Mouse (Mus musculus): Measurements from ENCODE around the gene Gramd4. TPM values are rescaled to one million over a fixed set of nuclear protein-coding genes. Genes with fewer than 3 reads are reported as not detected.
A peak's percentile ranks its signal among the peaks of the same experiment; 100 is the strongest.

Gene Gramd4
- total and polyA plus RNA-seq, 2 experiments from 2014 or later: 16.2 to 35.0 TPM

DNA sequence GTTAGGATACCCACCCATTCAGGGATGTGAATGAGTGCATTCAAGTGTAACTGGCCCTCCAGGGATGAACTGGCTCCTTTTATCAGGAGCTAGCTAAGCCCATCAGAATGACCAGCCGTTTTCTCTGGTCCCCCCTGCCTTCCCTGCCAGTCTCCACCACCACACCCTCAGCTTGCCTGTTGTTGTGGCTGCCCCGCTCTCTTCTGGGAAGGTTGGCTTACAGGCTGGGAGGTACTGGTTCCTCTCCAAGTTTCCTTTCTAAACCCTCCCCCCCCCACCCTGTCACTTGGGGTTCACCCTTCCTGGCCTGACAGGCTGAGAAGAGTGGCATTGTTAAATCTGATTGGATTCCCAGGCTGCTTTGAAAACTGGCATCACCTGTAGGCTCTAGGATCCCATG is 40.4 kb downstream of the Gramd4 start:
- no peak overlapping the region for H3K27ac ChIP-seq (ENCODE audit: low read depth)
- WGBS: 73% methylated on average over 2 of the region's 2 CpGs

DNA sequence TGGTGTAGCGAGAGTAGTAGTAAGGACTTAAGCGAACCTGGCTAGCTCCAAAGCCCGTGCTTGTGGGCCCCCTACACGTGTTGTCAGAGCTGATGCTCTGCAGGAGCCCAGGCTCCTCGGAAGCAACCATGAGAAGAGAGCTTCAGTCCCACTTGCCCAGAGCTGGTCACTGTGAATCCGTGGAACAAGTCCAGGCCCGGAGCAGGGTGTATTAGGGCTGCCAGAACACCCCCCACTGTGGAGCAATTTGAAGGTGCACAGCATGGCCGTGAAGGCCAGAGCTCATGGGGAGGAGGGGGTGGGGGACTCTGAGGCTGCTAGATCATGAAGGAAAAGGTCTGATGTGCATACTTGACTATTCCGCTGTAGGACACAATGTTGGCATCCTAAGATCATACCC is 44.1 kb downstream of the Gramd4 start:
- Histone ChIP-seq H3K9me3 (replicated peaks; ENCODE audit: control insufficient read depth, low read length) (no peaks in the 10 kb centered on the region), H3K4me1 (ENCODE audit: control insufficient read depth, insufficient read depth) (peaks cover 24% of the 10 kb centered on the region), H3K9ac (replicated peaks; ENCODE audit: low read depth, low read length) (no peak overlapping the region), H3K27ac (ENCODE audit: low read depth) (no peak overlapping the region), H3K36me3 (replicated peaks; ENCODE audit: control insufficient read depth, insufficient read depth, low read length) (peaks cover 31% of the 10 kb centered on the region), H3K27me3 (ENCODE audit: control insufficient read depth, insufficient read depth, low read length) (no peaks in the 10 kb centered on the region), H3K4me3 (ENCODE audit: low read depth, low read length) (no peak overlapping the region), H3K4me2 (ENCODE audit: low read depth, low read length) (no peak overlapping the region)
- DNase-seq (ENCODE audit: low spot score) (no peak), ATAC-seq (ENCODE audit: insufficient read depth, low read depth) (no peak)
- 70% methylated on average over 9 of the region's 9 CpGs for WGBS
- TF ChIP-seq CTCF (IDR thresholded peaks at IDR 0.05; ENCODE audit: low read depth) (no peak), EP300 (IDR thresholded peaks at IDR 0.05; ENCODE audit: low read depth) (no peak)

More for the DNA sequence above, 40.4 kb downstream of the Gramd4 start:
- DNase-seq (ENCODE audit: low spot score) (no peak), ATAC-seq (ENCODE audit: insufficient read depth, low read depth) (no peak)
- Histone ChIP-seq H3K27me3 (ENCODE audit: control insufficient read depth, insufficient read depth, low read length) (no peaks in the 10 kb centered on the region), H3K36me3 (replicated peaks; ENCODE audit: control insufficient read depth, insufficient read depth, low read length) (peaks cover 36% of the 10 kb centered on the region), H3K9me3 (replicated peaks; ENCODE audit: control insufficient read depth, low read length) (no peaks in the 10 kb centered on the region), H3K9ac (replicated peaks; ENCODE audit: low read depth, low read length) (no peak overlapping the region), H3K4me1 (ENCODE audit: control insufficient read depth, insufficient read depth) (peaks cover 9% of the 10 kb centered on the region; the same call in 1 of the 2 replicates), H3K4me3 (ENCODE audit: low read depth, low read length) (no peak overlapping the region), H3K4me2 (ENCODE audit: low read depth, low read length) (no peak overlapping the region)
- no peak for TF ChIP-seq EP300 (IDR thresholded peaks at IDR 0.05; ENCODE audit: low read depth)
- no peak for TF ChIP-seq CTCF (IDR thresholded peaks at IDR 0.05; ENCODE audit: low read depth)

DNA sequence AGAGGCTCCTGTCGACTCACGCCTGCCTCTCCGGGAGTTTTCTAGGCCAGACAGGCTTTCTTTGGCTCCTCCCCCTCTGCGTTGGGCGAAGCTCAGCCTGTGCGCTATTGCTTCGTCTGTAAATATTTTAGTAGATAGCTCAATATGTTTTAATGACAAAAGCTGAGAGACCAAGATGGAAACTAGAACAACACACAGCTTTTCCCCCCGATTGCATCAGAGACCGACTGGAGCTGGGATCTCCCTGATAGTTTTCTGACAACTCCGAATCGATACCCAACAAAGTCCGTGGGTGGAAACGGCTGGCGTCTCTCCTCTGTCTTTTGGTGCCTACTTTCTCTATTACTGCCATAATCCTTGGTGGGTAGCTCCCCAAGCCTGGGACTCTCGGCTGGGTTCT is 44.8 kb downstream of the Gramd4 start:
- Histone ChIP-seq H3K9ac (replicated peaks; ENCODE audit: low read depth, low read length) (no peak overlapping the region), H3K27me3 (ENCODE audit: control insufficient read depth, insufficient read depth, low read length) (no peaks in the 10 kb centered on the region), H3K4me2 (ENCODE audit: low read depth, low read length) (no peak overlapping the region), H3K4me3 (ENCODE audit: low read depth, low read length) (no peak overlapping the region), H3K9me3 (replicated peaks; ENCODE audit: control insufficient read depth, low read length) (no peaks in the 10 kb centered on the region), H3K36me3 (replicated peaks; ENCODE audit: control insufficient read depth, insufficient read depth, low read length) (peaks cover 31% of the 10 kb centered on the region), H3K27ac (ENCODE audit: low read depth) (no peak overlapping the region), H3K4me1 (ENCODE audit: control insufficient read depth, insufficient read depth) (peaks cover 31% of the 10 kb centered on the region)
- TF ChIP-seq CTCF (IDR thresholded peaks at IDR 0.05; ENCODE audit: low read depth) (no peak), EP300 (IDR thresholded peaks at IDR 0.05; ENCODE audit: low read depth) (no peak)
- WGBS: 88% methylated on average over 15 of the region's 15 CpGs
- ATAC-seq (ENCODE audit: insufficient read depth, low read depth) (no peak), DNase-seq (ENCODE audit: low spot score) (no peak)

GRCm38 (mm10) chr15:86104401-86105344 is 47.2 kb downstream of the Gramd4 start:
- Histone ChIP-seq H3K9me3 (replicated peaks; ENCODE audit: control insufficient read depth, low read length) (no peaks in the 10 kb centered on the region), H3K4me1 (ENCODE audit: control insufficient read depth, insufficient read depth) (peaks cover 54% of the 10 kb centered on the region), H3K4me3 (ENCODE audit: low read depth, low read length) (no peak overlapping the region), H3K36me3 (replicated peaks; ENCODE audit: control insufficient read depth, insufficient read depth, low read length) (peaks cover 25% of the 10 kb centered on the region), H3K4me2 (ENCODE audit: low read depth, low read length) (no peak overlapping the region), H3K27me3 (ENCODE audit: control insufficient read depth, insufficient read depth, low read length) (no peaks in the 10 kb centered on the region), H3K9ac (replicated peaks; ENCODE audit: low read depth, low read length) (no peak overlapping the region), H3K27ac (ENCODE audit: low read depth) (peak overlapping the region; percentile 88)
- peak; percentile 80 for DNase-seq (ENCODE audit: low spot score)
- WGBS: 57% methylated on average over 19 of the region's 19 CpGs
- TF ChIP-seq CTCF (IDR thresholded peaks at IDR 0.05; ENCODE audit: low read depth) (no peak), EP300 (IDR thresholded peaks at IDR 0.05; ENCODE audit: low read depth) (peak; percentile 48; the same call in 1 of the 2 replicates)
- peak; percentile 37 for ATAC-seq (ENCODE audit: insufficient read depth, low read depth)

- H3K27ac ChIP-seq (ENCODE audit: low read depth): peak overlapping the region; percentile 88
- DNase-seq (ENCODE audit: low spot score) (no peak), ATAC-seq (ENCODE audit: insufficient read depth, low read depth) (no peak)
- H3K4me3 ChIP-seq (ENCODE audit: low read depth, low read length): no peak overlapping the region
- no peaks in the 10 kb centered on the region for H3K27me3 ChIP-seq (ENCODE audit: control insufficient read depth, insufficient read depth, low read length)
- no peak for TF ChIP-seq CTCF (IDR thresholded peaks at IDR 0.05; ENCODE audit: low read depth)
- 0 out of 2 replicates have a peak, but pooled peaks have one; percentile 4 for TF ChIP-seq EP300 (IDR thresholded peaks at IDR 0.05; ENCODE audit: low read depth)
- peaks cover 25% of the 10 kb centered on the region for H3K36me3 ChIP-seq (replicated peaks; ENCODE audit: control insufficient read depth, insufficient read depth, low read length)
- H3K4me2 ChIP-seq (ENCODE audit: low read depth, low read length): no peak overlapping the region
- WGBS: 44% methylated on average over 7 of the region's 7 CpGs
- H3K9ac ChIP-seq (replicated peaks; ENCODE audit: low read depth, low read length): no peak overlapping the region
- peaks cover 56% of the 10 kb centered on the region for H3K4me1 ChIP-seq (ENCODE audit: control insufficient read depth, insufficient read depth)
- no peaks in the 10 kb centered on the region for H3K9me3 ChIP-seq (replicated peaks; ENCODE audit: control insufficient read depth, low read length)
These were observed 47.8 kb downstream of the Gramd4 start for GRCm38 (mm10) chr15:86105345-86105697.

Data from heart, postnatal 0 days (tissue).